In the genomic region with DNA sequence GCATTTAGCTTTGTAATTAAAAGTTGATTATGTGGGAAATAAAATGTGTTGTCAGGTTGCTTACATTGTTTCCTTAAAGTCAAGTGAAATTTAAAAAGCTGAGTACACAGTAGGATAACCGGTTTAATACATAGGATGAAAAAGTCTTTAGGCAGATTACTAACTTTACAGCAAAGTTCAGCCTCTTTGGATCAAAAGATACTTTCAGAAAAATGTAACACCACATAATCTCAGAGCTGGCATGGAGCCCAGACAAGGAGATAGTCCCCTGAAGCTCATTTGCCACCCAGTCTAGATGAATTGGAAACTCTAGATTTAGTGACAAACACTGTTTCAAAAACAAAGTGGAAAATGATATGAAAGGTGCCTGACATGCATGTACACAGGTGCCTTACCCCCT, we compare ENCODE assay signal across 11 mouse cellular contexts.
"Had no signal": no experiment of that assay in that cellular context is flagged by ENCODE, and none has a peak within 500 bp of the region (broad histone marks: within the 10 kb centered on the region; RNA-seq: fewer than 3 reads in every experiment).

No protein-coding gene starts in this region.

- H3K27ac ChIP-seq: kidney, embryonic 15.5 days; limb, embryonic 15.5 days; liver, embryonic 12.5 days; midbrain, embryonic 12.5 days; stomach, embryonic 15.5 days had no signal

- H3K4me3 ChIP-seq: kidney, embryonic 15.5 days; limb, embryonic 15.5 days; liver, embryonic 12.5 days; megakaryocyte, embryonic 14.5 days; midbrain, embryonic 12.5 days; stomach, embryonic 15.5 days had no signal

- DNase-seq: kidney, adult 2 months; kidney, postnatal 14 days; lung, postnatal 4 days; thymus, adult 2 months; thymus, postnatal 25 days had no signal
